Mouse (Mus musculus) forebrain, embryonic 10.5 days (tissue): Measurements from ENCODE around the gene Stat5b. TPM values are rescaled to one million over a fixed set of nuclear protein-coding genes. Genes with fewer than 3 reads are reported as not detected.

ENCODE experiments used
- DNase-seq: peaks from one replicate; pipeline ENCODE4 v3.0.0-alpha.2; 2017; ENCODE audit warnings: low spot score; ENCODE audit errors: extremely low spot score
- H3K27ac ChIP-seq: fragments of 300-500 bp; sonication (generic); 2 replicates; pipeline ENCODE4 v1.5.1; 2016; ENCODE audit warnings: mild to moderate bottlenecking
- H3K27me3 ChIP-seq: fragments of 300-500 bp; sonication (generic); 2 replicates; pipeline ENCODE4 v1.6.1; 2016; ENCODE audit warnings: mild to moderate bottlenecking; ENCODE audit not compliant: poor library complexity, severe bottlenecking
- H3K36me3 ChIP-seq: fragments of 300-500 bp; sonication (generic); replicated peaks from 2 replicates; pipeline ENCODE4 v1.6.1; 2016; ENCODE audit warnings: mild to moderate bottlenecking, moderate library complexity
- H3K4me1 ChIP-seq: fragments of 300-500 bp; sonication (generic); 2 replicates; pipeline ENCODE4 v1.6.1; 2016
- H3K4me3 ChIP-seq: fragments of 300-500 bp; sonication (generic); 2 replicates; pipeline ENCODE4 v1.5.1; 2016; ENCODE audit warnings: mild to moderate bottlenecking, moderate library complexity
- H3K9me3 ChIP-seq: fragments of 300-500 bp; sonication (generic); 2 replicates; pipeline ENCODE4 v1.6.1; 2016; ENCODE audit warnings: mild to moderate bottlenecking, moderate library complexity
- WGBS: fragments of 180-500 bp; shearing (Covaris S2); methylation state at CpG from one replicate; pipeline ENCODE4 v1.1.7; 2016; 5-methylcytosine and 5-hydroxymethylcytosine counted together
- polyA plus RNA-seq: library from polyadenylated mRNA; unstranded; fragments of >200 nt; fragmentation: Nextera tagmentation; extraction: Ambion mirVana; gene quantifications from 2 replicates; pipeline ENCODE4 v1.2.1, GENCODE M21; 2016

Gene Stat5b
- 14.9 and 16.2 TPM in 2 replicates for polyA plus RNA-seq

GRCm38 (mm10) chr11:100850038-100850777 is at the start of gene Stat5b:
Stat5b (minus strand) TSS chr11:100850724.
- Histone ChIP-seq H3K36me3 (no peaks in the 10 kb centered on the region), H3K4me3 (peak within 1 kb of the TSS; percentile 80), H3K4me1 (peaks cover 35% of the 10 kb centered on the region), H3K27ac (peak within 1 kb of the TSS; percentile 92), H3K9me3 (no peaks in the 10 kb centered on the region), H3K27me3 (peaks cover 54% of the 10 kb centered on the region)
- DNase-seq: peak; percentile 63
- under 1% methylated on average over 104 of the region's 104 CpGs for WGBS

- Histone ChIP-seq H3K9me3 (peaks cover 4% of the 10 kb centered on the region), H3K4me3 (no peak overlapping the region), H3K27ac (peak overlapping the region; percentile 26; the same call in 1 of the 2 replicates), H3K4me1 (peaks cover 17% of the 10 kb centered on the region), H3K27me3 (no peaks in the 10 kb centered on the region), H3K36me3 (peaks cover 19% of the 10 kb centered on the region)
- WGBS: 74% methylated on average over 16 of the region's 16 CpGs
- no peak for DNase-seq
Measured at GRCm38 (mm10) chr11:100898441-100899199, 48.1 kb upstream of the Stat5b start.

- WGBS: 80% methylated on average over 7 of the region's 7 CpGs
- Histone ChIP-seq H3K27ac (0 out of 2 replicates have a peak overlapping the region, but pooled peaks have one; percentile 26), H3K36me3 (peaks cover 14% of the 10 kb centered on the region), H3K4me1 (peaks cover 20% of the 10 kb centered on the region), H3K4me3 (no peak overlapping the region), H3K9me3 (peaks cover 4% of the 10 kb centered on the region), H3K27me3 (no peaks in the 10 kb centered on the region)
- no peak for DNase-seq
Measured at GRCm38 (mm10) chr11:100897294-100898231, 47.0 kb upstream of the Stat5b start.

GRCm38 (mm10) chr11:100896078-100896477 is 45.6 kb upstream of the Stat5b start:
- Histone ChIP-seq H3K4me3 (no peak overlapping the region), H3K27ac (no peak overlapping the region), H3K4me1 (peaks cover 23% of the 10 kb centered on the region), H3K27me3 (no peaks in the 10 kb centered on the region), H3K36me3 (peaks cover under 1% of the 10 kb centered on the region; the same call in 1 of the 2 replicates), H3K9me3 (no peaks in the 10 kb centered on the region)
- WGBS: 87% methylated on average over 10 of the region's 10 CpGs
- no peak for DNase-seq

- H3K4me3 ChIP-seq: no peak overlapping the region
- WGBS: 77% methylated on average over 9 of the region's 9 CpGs
- H3K36me3 ChIP-seq: no peaks in the 10 kb centered on the region
Measured at GRCm38 (mm10) chr11:100894146-100894918, 43.8 kb upstream of the Stat5b start.

GRCm38 (mm10) chr11:100893482-100893881 is 43.0 kb upstream of the Stat5b start:
- peak overlapping the region; percentile 19; the same call in 1 of the 2 replicates for H3K4me3 ChIP-seq
- H3K36me3 ChIP-seq: no peaks in the 10 kb centered on the region
- peaks cover 19% of the 10 kb centered on the region for H3K4me1 ChIP-seq
- DNase-seq: peak; percentile 80
- no peaks in the 10 kb centered on the region for H3K27me3 ChIP-seq
- WGBS: 8% methylated on average over 9 of the region's 9 CpGs
- H3K27ac ChIP-seq: no peak overlapping the region
- H3K9me3 ChIP-seq: no peaks in the 10 kb centered on the region

More at GRCm38 (mm10) chr11:100894146-100894918, 43.8 kb upstream of the Stat5b start:
- DNase-seq: no peak
- Histone ChIP-seq H3K9me3 (no peaks in the 10 kb centered on the region), H3K27me3 (no peaks in the 10 kb centered on the region), H3K27ac (no peak overlapping the region), H3K4me1 (peaks cover 23% of the 10 kb centered on the region)

GRCm38 (mm10) chr11:100892435-100892834 is 41.9 kb upstream of the Stat5b start:
- no peak overlapping the region for H3K27ac ChIP-seq
- H3K4me1 ChIP-seq: peaks cover 14% of the 10 kb centered on the region
- no peaks in the 10 kb centered on the region; the same call in 1 of the 2 replicates for H3K36me3 ChIP-seq
- H3K9me3 ChIP-seq: no peaks in the 10 kb centered on the region
- DNase-seq: no peak
- no peak overlapping the region for H3K4me3 ChIP-seq
- WGBS: 86% methylated on average over 5 of the region's 5 CpGs
- H3K27me3 ChIP-seq: no peaks in the 10 kb centered on the region

- no peaks in the 10 kb centered on the region; the same call in 1 of the 2 replicates for H3K36me3 ChIP-seq
- H3K4me1 ChIP-seq: peaks cover 16% of the 10 kb centered on the region
- WGBS: 67% methylated on average over 15 of the region's 15 CpGs
- DNase-seq: no peak
- peak overlapping the region; percentile 62 for H3K27ac ChIP-seq
- H3K27me3 ChIP-seq: no peaks in the 10 kb centered on the region
- H3K9me3 ChIP-seq: no peaks in the 10 kb centered on the region
- H3K4me3 ChIP-seq: no peak overlapping the region
Measured at GRCm38 (mm10) chr11:100891256-100892123, 41.0 kb upstream of the Stat5b start.

GRCm38 (mm10) chr11:100890481-100890880 is 40.0 kb upstream of the Stat5b start:
- Histone ChIP-seq H3K4me3 (no peak overlapping the region), H3K27me3 (no peaks in the 10 kb centered on the region), H3K9me3 (no peaks in the 10 kb centered on the region), H3K27ac (0 out of 2 replicates have a peak overlapping the region, but pooled peaks have one; percentile 62), H3K4me1 (peaks cover 21% of the 10 kb centered on the region), H3K36me3 (no peaks in the 10 kb centered on the region; the same call in 1 of the 2 replicates)
- WGBS: 88% methylated on average over 6 of the region's 6 CpGs
- no peak for DNase-seq

- 79% methylated on average over 10 of the region's 10 CpGs for WGBS
- no peaks in the 10 kb centered on the region; the same call in 1 of the 2 replicates for H3K36me3 ChIP-seq
- H3K27me3 ChIP-seq: no peaks in the 10 kb centered on the region
- no peaks in the 10 kb centered on the region for H3K9me3 ChIP-seq
- no peak for DNase-seq
- peaks cover 14% of the 10 kb centered on the region for H3K4me1 ChIP-seq
- H3K4me3 ChIP-seq: no peak overlapping the region
- no peak overlapping the region for H3K27ac ChIP-seq
Measured at GRCm38 (mm10) chr11:100888348-100888820, 37.9 kb upstream of the Stat5b start.
